Mouse (Mus musculus) intestine, embryonic 14.5 days (tissue): ENCODE results near the gene S100a5. TPM values are rescaled to one million over a fixed set of nuclear protein-coding genes. Genes with fewer than 3 reads are reported as not detected.

Experiments used
- ATAC-seq: fragments of 200-750 bp; cut with Nextera tagmentation; replicated peaks from 2 replicates; pipeline ENCODE4 v1.8.0; 2017; ENCODE audit warnings: low read depth, moderate number of reproducible peaks, moderate TSS enrichment, moderate library complexity; ENCODE audit not compliant: low FRiP score, low TSS enrichment
- DNase-seq: peaks from one replicate; pipeline ENCODE4 v3.0.0-alpha.2; 2018; ENCODE audit warnings: low spot score
- H3K27ac ChIP-seq: fragments of 300-500 bp; sonication (generic); 2 replicates; pipeline ENCODE4 v1.5.1; 2014; ENCODE audit warnings: low read depth, mild to moderate bottlenecking, control low read depth
- H3K27me3 ChIP-seq: fragments of 300-500 bp; sonication (generic); replicated peaks from 2 replicates; pipeline ENCODE4 v1.6.1; 2014; ENCODE audit warnings: low read length, control low read depth; ENCODE audit not compliant: control insufficient read depth, insufficient read depth
- H3K36me3 ChIP-seq: fragments of 300-500 bp; sonication (generic); 2 replicates; pipeline ENCODE4 v1.6.1; 2014; ENCODE audit warnings: low read length, control low read depth; ENCODE audit not compliant: control insufficient read depth, insufficient read depth
- H3K4me1 ChIP-seq: fragments of 300-500 bp; sonication (generic); replicated peaks from 2 replicates; pipeline ENCODE4 v1.6.1; 2014; ENCODE audit warnings: low read length, control low read depth, mixed read lengths; ENCODE audit not compliant: control insufficient read depth, insufficient read depth
- H3K4me2 ChIP-seq: fragments of 300-500 bp; sonication (generic); 2 replicates; pipeline ENCODE4 v1.6.1; 2014; ENCODE audit warnings: low read length
- H3K4me3 ChIP-seq: fragments of 300-500 bp; sonication (generic); 2 replicates; pipeline ENCODE4 v1.5.1; 2014; ENCODE audit warnings: low read depth, low read length, control low read depth, mixed read lengths
- H3K9ac ChIP-seq: fragments of 300-500 bp; sonication (generic); 2 replicates; pipeline ENCODE4 v1.6.1; 2014; ENCODE audit warnings: mild to moderate bottlenecking, low read length
- H3K9me3 ChIP-seq: fragments of 300-500 bp; sonication (generic); 2 replicates; pipeline ENCODE4 v1.6.1; 2016; ENCODE audit warnings: low read length, control low read depth; ENCODE audit not compliant: control insufficient read depth
- whole genome bisulfite sequencing: fragments of 180-500 bp; shearing (Covaris S2); extraction: QIAGEN DNeasy Blood & Tissue Kit; methylation state at CpG from one replicate; pipeline ENCODE4 v1.1.7; 2014; 5-methylcytosine and 5-hydroxymethylcytosine counted together
- polyA plus RNA-seq: library from polyadenylated mRNA; unstranded; fragments of >200 nt; fragmentation: Nextera tagmentation; extraction: Ambion mirVana; gene quantifications from 2 replicates; pipeline ENCODE4 v1.2.1, GENCODE M21; 2014

S100a5 gene
- polyA plus RNA-seq, 1 experiment from 2014 or later, result 8.6 TPM

- Histone ChIP-seq H3K27me3 (no peaks in the 10 kb centered on the region), H3K36me3 (no peaks in the 10 kb centered on the region), H3K4me2 (no peak overlapping the region), H3K9ac (no peak overlapping the region), H3K9me3 (no peaks in the 10 kb centered on the region), H3K27ac (no peak overlapping the region), H3K4me1 (no peaks in the 10 kb centered on the region), H3K4me3 (no peak overlapping the region)
- WGBS, result 78% methylated on average over 7 of the region's 7 CpGs
- DNase-seq, result no peak
- no peak for ATAC-seq
Observed at GRCm38 (mm10) chr3:90640981-90641380, 32.7 kb downstream of the S100a5 start.

- no peak overlapping the region for H3K4me2 ChIP-seq
- 51% methylated on average over 3 of the region's 3 CpGs for WGBS
- H3K9ac ChIP-seq, result no peak overlapping the region
Observed at GRCm38 (mm10) chr3:90644220-90644619, 35.9 kb downstream of the S100a5 start.

GRCm38 (mm10) chr3:90647291-90647690 is 39.0 kb downstream of the S100a5 start:
- Histone ChIP-seq H3K4me1 (no peaks in the 10 kb centered on the region), H3K9me3 (no peaks in the 10 kb centered on the region), H3K27ac (no peak overlapping the region), H3K27me3 (no peaks in the 10 kb centered on the region), H3K36me3 (no peaks in the 10 kb centered on the region), H3K4me3 (no peak overlapping the region), H3K4me2 (no peak overlapping the region), H3K9ac (no peak overlapping the region)
- 75% methylated on average over 1 of the region's 1 CpGs for WGBS
- ATAC-seq (no peak), DNase-seq (peak; percentile 7)

More at GRCm38 (mm10) chr3:90644220-90644619, 35.9 kb downstream of the S100a5 start:
- Histone ChIP-seq H3K9me3 (no peaks in the 10 kb centered on the region), H3K4me3 (no peak overlapping the region), H3K27ac (no peak overlapping the region), H3K36me3 (no peaks in the 10 kb centered on the region), H3K27me3 (no peaks in the 10 kb centered on the region), H3K4me1 (no peaks in the 10 kb centered on the region)
- ATAC-seq (no peak), DNase-seq (peak; percentile 55)

GRCm38 (mm10) chr3:90648981-90649380 is 40.7 kb downstream of the S100a5 start:
- Histone ChIP-seq H3K4me1 (no peaks in the 10 kb centered on the region), H3K4me3 (no peak overlapping the region), H3K36me3 (no peaks in the 10 kb centered on the region), H3K27ac (no peak overlapping the region), H3K9me3 (no peaks in the 10 kb centered on the region), H3K9ac (no peak overlapping the region), H3K27me3 (no peaks in the 10 kb centered on the region), H3K4me2 (no peak overlapping the region)
- ATAC-seq, result no peak
- DNase-seq, result peak; percentile 35

- Histone ChIP-seq H3K9me3 (no peaks in the 10 kb centered on the region), H3K4me3 (no peak overlapping the region), H3K4me1 (no peaks in the 10 kb centered on the region), H3K27me3 (0 out of 2 replicates have a peak, but pooled peaks cover 2% of the 10 kb centered on the region), H3K27ac (no peak overlapping the region), H3K36me3 (no peaks in the 10 kb centered on the region), H3K4me2 (no peak overlapping the region), H3K9ac (no peak overlapping the region)
- ATAC-seq, result no peak
- DNase-seq, result no peak
- WGBS, result 91% methylated on average over 2 of the region's 2 CpGs
Observed at GRCm38 (mm10) chr3:90649832-90650231, 41.5 kb downstream of the S100a5 start.

- Histone ChIP-seq H3K4me2 (no peak overlapping the region), H3K27ac (no peak overlapping the region), H3K36me3 (no peaks in the 10 kb centered on the region), H3K9me3 (no peaks in the 10 kb centered on the region), H3K4me3 (no peak overlapping the region), H3K4me1 (no peaks in the 10 kb centered on the region), H3K27me3 (0 out of 2 replicates have a peak, but pooled peaks cover 2% of the 10 kb centered on the region), H3K9ac (no peak overlapping the region)
- DNase-seq, result peak; percentile 87
- peak; percentile 68; the same call in 1 of the 2 replicates for ATAC-seq
- WGBS, result 35% methylated on average over 5 of the region's 5 CpGs
Observed at GRCm38 (mm10) chr3:90652878-90653508, 44.7 kb downstream of the S100a5 start.

- no peak within 1 kb of the TSS for H3K27ac ChIP-seq
- no peak within 1 kb of the TSS for H3K9ac ChIP-seq
- ATAC-seq (no peak), DNase-seq (no peak)
- H3K4me1 ChIP-seq, result no peaks in the 10 kb centered on the region
- no peaks in the 10 kb centered on the region for H3K9me3 ChIP-seq
- H3K4me3 ChIP-seq, result no peak within 1 kb of the TSS
- H3K27me3 ChIP-seq, result 0 out of 2 replicates have a peak, but pooled peaks cover 2% of the 10 kb centered on the region
- H3K4me2 ChIP-seq, result no peak within 1 kb of the TSS
- no peaks in the 10 kb centered on the region for H3K36me3 ChIP-seq
Observed at GRCm38 (mm10) chr3:90653717-90654116, 45.4 kb downstream of the S100a5 start, which contains the start of gene S100a7a. TSS of gene S100a7a (plus strand) at chr3:90654017.

- H3K4me3 ChIP-seq, result no peak overlapping the region
- H3K9me3 ChIP-seq, result no peaks in the 10 kb centered on the region
- H3K4me1 ChIP-seq, result no peaks in the 10 kb centered on the region
- no peak overlapping the region for H3K9ac ChIP-seq
- H3K27ac ChIP-seq, result no peak overlapping the region
- no peak for ATAC-seq
- H3K4me2 ChIP-seq, result no peak overlapping the region
- H3K36me3 ChIP-seq, result no peaks in the 10 kb centered on the region
- 64% methylated on average over 4 of the region's 4 CpGs for WGBS
- 0 out of 2 replicates have a peak, but pooled peaks cover 2% of the 10 kb centered on the region for H3K27me3 ChIP-seq
- DNase-seq, result peak; percentile 45
Observed at GRCm38 (mm10) chr3:90657405-90657804, 49.1 kb downstream of the S100a5 start.

- H3K4me1 ChIP-seq, result no peaks in the 10 kb centered on the region
- no peak overlapping the region for H3K4me2 ChIP-seq
- H3K27ac ChIP-seq, result no peak overlapping the region
- H3K27me3 ChIP-seq, result no peaks in the 10 kb centered on the region
- H3K4me3 ChIP-seq, result no peak overlapping the region
- H3K36me3 ChIP-seq, result no peaks in the 10 kb centered on the region
- H3K9me3 ChIP-seq, result no peaks in the 10 kb centered on the region
- peak; percentile 25 for DNase-seq
- H3K9ac ChIP-seq, result no peak overlapping the region
- no peak for ATAC-seq
Observed at GRCm38 (mm10) chr3:90659364-90660044, 51.2 kb downstream of the S100a5 start.
